Mouse (Mus musculus) megakaryocyte-erythroid progenitor cell, adult 5-6 weeks (primary cell): Measurements from ENCODE around the gene Kremen1. TPM values are rescaled to one million over a fixed set of nuclear protein-coding genes. Genes with fewer than 3 reads are reported as not detected.

ENCODE experiments used
- ATAC-seq: replicated peaks from 2 replicates; pipeline ENCODE4 v1.8.0; 2016; ENCODE audit warnings: mild to moderate bottlenecking, inconsistent platforms; ENCODE audit not compliant: severe bottlenecking, poor library complexity, low FRiP score, low TSS enrichment
- total RNA-seq, 2 experiments: library from RNA; stranded (forward) in 1 of 2; stranded (reverse) in 1 of 2; fragments of 200-1000, 215-1000 nt in 1 of 2; fragments of >200 nt in 1 of 2; fragmentation: Nextera tagmentation in 1 of 2; gene quantifications; 2 replicates each; pipeline ENCODE4 v1.2.3; 2014 to 2017

The Kremen1 gene
- total RNA-seq, 2 experiments from 2014 or later = 1.1 TPM

- ATAC-seq = no peak
Observed at GRCm38 (mm10) chr11:5242158-5242557, 19.2 kb downstream of the Kremen1 start.

DNA sequence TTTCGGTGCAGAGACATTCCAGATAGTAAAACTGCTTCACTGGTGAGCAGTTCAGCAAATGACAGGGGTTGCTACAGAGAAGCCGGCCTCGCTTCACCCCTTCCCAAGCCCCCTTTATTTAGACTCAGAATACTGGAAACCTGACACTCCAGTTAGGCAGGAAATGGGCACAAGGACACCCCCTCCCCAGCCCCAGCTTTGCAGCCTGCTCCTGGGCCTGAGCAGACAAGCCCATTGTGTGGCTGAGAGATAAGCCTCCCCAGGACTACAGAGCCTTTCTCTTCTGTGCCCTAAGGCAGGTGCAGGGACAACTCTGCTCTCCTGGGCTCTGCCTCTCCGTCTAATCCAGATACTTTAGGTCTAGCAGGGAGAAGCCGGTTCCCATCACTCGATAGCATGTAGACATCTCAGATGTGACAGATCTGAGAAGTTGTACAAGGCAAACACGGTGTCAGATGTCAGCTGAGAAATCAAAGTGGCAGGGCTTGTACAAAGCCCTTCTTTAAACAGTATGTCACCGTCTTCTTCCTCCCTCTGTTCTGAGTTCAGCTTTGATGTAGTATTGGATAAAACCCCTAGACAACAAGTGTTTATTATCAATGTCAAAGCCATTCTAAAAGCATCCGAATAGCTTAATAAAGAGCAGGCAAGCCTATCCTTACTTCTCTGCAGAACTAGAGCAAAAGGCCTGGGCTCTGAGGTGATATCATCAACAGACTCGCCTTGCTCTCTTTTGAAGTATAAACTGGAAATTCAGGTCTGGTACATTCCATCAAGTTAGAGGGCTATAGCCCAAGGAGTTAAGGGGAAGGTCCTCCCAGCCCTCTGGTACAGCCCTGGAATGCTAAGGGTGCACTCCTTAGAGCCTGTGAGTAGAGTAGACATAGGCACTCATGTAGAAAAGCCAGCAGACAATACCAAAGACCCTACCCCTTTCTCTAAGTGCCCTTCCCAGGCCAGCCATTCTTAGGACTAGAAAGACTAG is 21.4 kb downstream of the Kremen1 start:
- ATAC-seq = peak; percentile 91

GRCm38 (mm10) chr11:5219910-5220447 is 41.4 kb downstream of the Kremen1 start:
- ATAC-seq = no peak

GRCm38 (mm10) chr11:5219371-5219770 is 42.0 kb downstream of the Kremen1 start:
- no peak for ATAC-seq

- ATAC-seq = no peak
Observed at GRCm38 (mm10) chr11:5215401-5216187, 45.8 kb downstream of the Kremen1 start.

- peak; percentile 57 for ATAC-seq
Observed at GRCm38 (mm10) chr11:5214483-5215040, 46.8 kb downstream of the Kremen1 start.

GRCm38 (mm10) chr11:5203054-5203453 is 58.3 kb downstream of the Kremen1 start:
- no peak for ATAC-seq

DNA sequence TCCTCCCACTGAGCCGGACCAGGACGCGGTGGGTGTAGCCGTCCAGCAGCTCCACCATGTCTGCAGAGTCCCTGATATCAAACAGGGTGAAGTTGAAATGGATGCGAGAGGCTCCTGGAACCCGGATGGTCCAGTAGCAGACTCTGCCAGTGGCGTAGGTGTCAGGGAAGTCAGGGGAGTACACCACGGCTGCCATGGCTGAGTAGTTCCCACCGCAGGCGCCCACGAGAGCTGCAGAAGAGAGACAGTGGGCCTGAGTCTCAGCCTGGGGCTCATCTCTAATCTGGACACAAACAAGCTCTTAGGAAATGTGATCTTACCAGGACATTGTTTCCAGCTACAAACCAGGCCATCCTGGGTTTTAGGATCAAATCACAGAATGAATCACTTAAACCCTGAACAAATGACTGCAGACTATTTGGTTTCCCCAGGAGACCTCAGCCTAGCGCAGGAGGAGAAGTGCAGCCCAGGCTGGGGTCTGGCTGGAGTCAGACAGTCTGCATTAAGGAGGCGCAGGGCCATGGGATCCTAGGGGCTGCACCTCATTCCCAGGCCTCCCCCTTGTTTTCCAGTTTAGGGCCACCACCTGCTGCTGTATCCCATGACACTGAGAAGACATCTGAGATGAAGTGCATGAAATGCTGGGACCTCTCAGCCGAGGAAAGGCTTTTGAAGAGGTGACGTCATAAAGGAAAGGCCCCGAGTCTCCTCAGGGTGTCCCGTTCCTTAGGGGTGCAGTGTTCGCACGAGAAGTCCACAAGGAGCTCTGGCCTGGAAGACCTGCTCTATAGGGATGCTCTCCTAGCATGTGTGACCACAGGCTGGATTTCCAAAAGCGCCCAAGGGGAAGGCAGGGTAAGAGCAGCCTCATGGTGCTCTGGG is 59.3 kb downstream of the Kremen1 start:
- ATAC-seq = no peak

- ATAC-seq = no peak
Observed at GRCm38 (mm10) chr11:5199879-5200278, 61.5 kb downstream of the Kremen1 start.

- no peak for ATAC-seq
Observed at GRCm38 (mm10) chr11:5197068-5197467, 64.3 kb downstream of the Kremen1 start.

DNA sequence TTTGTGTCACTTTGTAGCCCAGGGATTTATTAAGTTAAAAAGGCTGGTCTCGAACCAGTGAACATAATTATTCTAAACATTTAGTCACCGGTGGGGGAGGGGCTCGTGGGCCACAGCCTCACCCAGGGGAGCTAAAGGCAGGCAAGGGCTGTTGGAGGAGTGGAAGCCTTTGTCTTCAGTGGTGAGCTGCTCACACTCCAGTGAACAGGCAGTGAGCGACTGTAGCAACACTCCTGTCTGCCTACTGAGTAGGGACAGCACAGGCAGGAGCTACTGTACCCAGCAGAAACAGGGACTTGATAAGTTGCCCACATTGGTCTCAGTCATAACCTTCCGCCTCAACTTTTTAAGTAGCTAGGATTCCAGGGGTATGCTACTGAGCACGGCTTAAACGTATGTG is 64.8 kb downstream of the Kremen1 start:
- no peak for ATAC-seq

DNA sequence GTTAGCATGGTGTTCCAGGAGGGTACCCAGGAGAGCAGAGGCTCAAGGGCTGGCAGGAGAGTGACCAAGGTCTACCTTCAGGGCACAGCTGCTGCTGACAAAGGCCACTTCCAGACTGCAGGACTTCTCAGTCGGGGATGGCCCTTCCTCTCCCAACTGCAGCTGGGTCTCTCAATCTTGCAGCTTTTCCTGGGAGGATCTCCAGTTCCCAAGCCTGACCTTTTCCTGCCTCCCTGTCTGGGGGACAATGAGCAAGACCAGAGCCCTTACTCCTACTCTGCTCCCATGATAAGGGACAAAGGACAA is 67.8 kb downstream of the Kremen1 start:
- ATAC-seq = no peak

DNA sequence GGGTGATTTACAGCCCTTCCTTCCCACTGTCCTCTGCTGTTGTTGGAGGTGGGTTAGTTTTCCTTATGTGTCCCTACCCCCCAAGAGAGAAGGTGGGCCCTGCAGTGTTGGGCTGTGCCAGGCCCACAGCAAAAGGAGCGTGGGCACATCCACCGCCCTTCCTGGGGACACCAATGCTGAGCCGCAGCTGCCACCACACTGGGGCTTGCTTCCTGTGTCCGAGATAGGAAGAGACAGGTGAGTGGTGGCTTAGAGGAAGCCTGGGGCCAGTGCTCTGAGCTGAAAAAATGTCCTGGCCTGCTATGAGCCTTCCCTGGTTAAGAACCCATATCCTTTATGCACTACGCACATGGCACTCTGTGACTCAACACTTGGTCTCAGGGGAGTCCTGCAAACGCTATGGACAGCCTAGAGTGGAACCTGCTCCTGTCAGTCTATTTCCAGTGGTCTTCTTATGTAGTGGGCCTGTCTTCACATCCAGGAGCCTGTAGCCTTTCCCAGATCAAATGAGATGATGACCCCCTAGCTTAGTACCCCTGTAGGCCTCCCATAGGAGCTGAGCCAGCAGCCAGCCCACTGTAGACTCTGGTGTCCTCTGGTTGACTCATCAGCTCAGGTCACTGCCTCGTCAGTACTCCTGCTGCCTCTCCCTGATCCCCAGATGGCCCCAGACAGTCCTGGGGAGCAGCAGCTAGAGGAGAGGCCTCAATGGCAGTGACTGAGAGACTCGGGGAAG is 68.3 kb downstream of the Kremen1 start:
- ATAC-seq = no peak

GRCm38 (mm10) chr11:5192084-5192516 is 69.3 kb downstream of the Kremen1 start:
- no peak for ATAC-seq

- no peak for ATAC-seq
Observed at GRCm38 (mm10) chr11:5189239-5189933, 72.0 kb downstream of the Kremen1 start.

DNA sequence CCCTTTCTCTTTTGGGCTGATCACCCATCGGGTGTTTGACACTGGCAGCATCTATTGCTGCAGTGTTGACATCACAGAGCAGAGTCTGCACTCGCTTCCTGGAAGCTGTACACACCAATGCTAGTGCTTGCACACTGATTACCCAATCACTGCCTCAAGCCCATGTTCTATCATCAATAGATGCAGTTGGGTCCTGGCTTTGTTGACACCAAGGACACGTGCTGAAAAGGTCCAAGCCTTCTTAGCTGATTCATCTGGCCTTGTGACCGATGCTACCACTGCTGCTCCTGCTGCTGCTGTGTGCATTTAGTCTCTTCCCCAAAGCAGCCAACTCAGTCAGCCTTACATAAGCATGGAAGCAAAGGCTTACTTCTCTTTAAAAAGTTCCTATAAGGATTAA is 73.2 kb downstream of the Kremen1 start:
- no peak for ATAC-seq

GRCm38 (mm10) chr11:5184832-5185231 is 76.5 kb downstream of the Kremen1 start:
- ATAC-seq = no peak

- no peak for ATAC-seq
Observed at GRCm38 (mm10) chr11:5184250-5184649, 77.1 kb downstream of the Kremen1 start.
